Mouse (Mus musculus): ENCODE measurements around the gene Gm29423.
"Not testable (repeated sequence)": the region's sequence is repeated elsewhere in the genome, so short reads cannot be mapped to it uniquely, and the experiment has no call there.

Gene Gm29423

DNA sequence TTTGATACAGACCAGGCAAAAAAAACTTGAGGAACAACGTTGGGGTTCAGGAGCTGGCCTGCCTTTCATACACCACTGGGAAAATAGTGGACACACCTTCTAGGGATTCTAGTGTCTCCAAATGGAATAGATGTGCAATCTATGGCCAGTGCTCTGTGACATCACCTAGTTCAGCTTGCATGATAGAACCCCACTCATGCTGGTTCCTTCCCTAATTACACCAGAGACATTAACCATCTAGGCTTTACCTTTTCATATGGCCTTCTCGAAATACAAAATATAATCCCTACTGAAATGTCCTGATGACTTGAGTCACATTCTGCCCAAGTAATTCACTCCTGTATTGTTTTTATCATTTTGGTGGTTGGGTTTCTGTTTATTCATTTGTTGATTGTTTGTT, at the start of gene Gm29423, which contains the start of gene Gm29644:
TSS of gene Gm29423 (minus strand) at position 101 of the 400 bp plus-strand sequence.
TSS of gene Gm29644 (minus strand) at position 157 of the 400 bp plus-strand sequence.
- not testable (repeated sequence) for DNase-seq (ENCODE audit: low spot score in 2 of 2)

DNA sequence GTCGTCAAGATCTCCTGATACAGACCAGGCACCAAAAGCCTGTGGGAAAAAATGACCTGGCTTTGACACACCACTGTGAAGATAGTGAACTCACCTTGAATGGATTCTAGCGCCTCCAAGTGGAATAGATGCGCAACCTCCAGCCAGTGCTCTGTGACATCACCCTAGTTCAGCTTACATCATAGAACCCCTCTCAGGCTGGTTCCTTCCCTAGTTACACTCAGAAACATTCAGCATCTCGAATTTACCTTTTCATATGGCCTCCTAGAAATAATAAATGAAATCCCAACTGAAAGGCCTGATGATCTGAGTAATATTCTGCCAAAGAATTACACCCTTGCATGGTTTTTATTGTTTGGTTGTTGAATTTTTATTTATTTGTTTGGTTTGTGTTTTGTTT, 29.5 kb downstream of the Gm29423 start, which contains the start of gene Gm21118:
TSS of gene Gm21118 (minus strand) at position 101 of the 400 bp plus-strand sequence.
- not testable (repeated sequence) for DNase-seq (ENCODE audit: low spot score in 2 of 2)

Data from natural killer cell, adult 2 months (primary cell).